Mouse (Mus musculus) hindbrain, embryonic 14.5 days (tissue): ENCODE results near the gene Gpr155. TPM values are rescaled to one million over a fixed set of nuclear protein-coding genes. Genes with fewer than 3 reads are reported as not detected.

ENCODE experiments used
- ATAC-seq: fragments of 200-750 bp; cut with Nextera tagmentation; 2 replicates; pipeline ENCODE4 v1.8.0; 2017; ENCODE audit warnings: moderate number of reproducible peaks, mild to moderate bottlenecking, moderate TSS enrichment, moderate library complexity; ENCODE audit not compliant: low FRiP score
- DNase-seq: peaks from one replicate; pipeline ENCODE4 v3.0.0-alpha.2; 2015; ENCODE audit warnings: low spot score
- H3K27ac ChIP-seq: fragments of 300-500 bp; sonication (generic); 2 replicates; pipeline ENCODE4 v1.5.1; 2014; ENCODE audit warnings: mild to moderate bottlenecking, moderate library complexity
- H3K27me3 ChIP-seq: fragments of 300-500 bp; sonication (generic); 2 replicates; pipeline ENCODE4 v1.6.1; 2014; ENCODE audit warnings: mild to moderate bottlenecking, low read length, mixed read lengths; ENCODE audit not compliant: control insufficient read depth, insufficient read depth
- H3K36me3 ChIP-seq: fragments of 300-500 bp; sonication (generic); replicated peaks from 2 replicates; pipeline ENCODE4 v1.6.1; 2014; ENCODE audit not compliant: control insufficient read depth, insufficient read depth
- H3K4me1 ChIP-seq: fragments of 300-500 bp; sonication (generic); replicated peaks from 2 replicates; pipeline ENCODE4 v1.6.1; 2014; ENCODE audit warnings: antibody characterized with exemption, low read length, mixed read lengths; ENCODE audit not compliant: control insufficient read depth, insufficient read depth
- H3K4me2 ChIP-seq: fragments of 300-500 bp; sonication (generic); replicated peaks from 2 replicates; pipeline ENCODE4 v1.6.1; 2014; ENCODE audit warnings: mild to moderate bottlenecking, moderate library complexity
- H3K4me3 ChIP-seq: fragments of 300-500 bp; sonication (generic); replicated peaks from 2 replicates; pipeline ENCODE4 v1.5.1; 2014; ENCODE audit warnings: mild to moderate bottlenecking, low read length
- H3K9ac ChIP-seq: fragments of 300-500 bp; sonication (generic); 2 replicates; pipeline ENCODE4 v1.6.1; 2014
- H3K9me3 ChIP-seq: fragments of 300-500 bp; sonication (generic); 2 replicates; pipeline ENCODE4 v1.6.1; 2016; ENCODE audit warnings: low read length; ENCODE audit not compliant: control insufficient read depth
- WGBS: fragments of 180-500 bp; shearing (Covaris S2); extraction: QIAGEN DNeasy Blood & Tissue Kit; methylation state at CpG from one replicate; pipeline ENCODE4 v1.1.7; 2014; 5-methylcytosine and 5-hydroxymethylcytosine counted together
- polyA plus RNA-seq: library from polyadenylated mRNA; unstranded; fragments of >200 nt; fragmentation: Nextera tagmentation; extraction: Ambion mirVana; gene quantifications from 2 replicates; pipeline ENCODE4 v1.2.1, GENCODE M21; 2014

Gpr155 gene
- polyA plus RNA-seq, 1 experiment from 2014 or later = 15.2 TPM

DNA sequence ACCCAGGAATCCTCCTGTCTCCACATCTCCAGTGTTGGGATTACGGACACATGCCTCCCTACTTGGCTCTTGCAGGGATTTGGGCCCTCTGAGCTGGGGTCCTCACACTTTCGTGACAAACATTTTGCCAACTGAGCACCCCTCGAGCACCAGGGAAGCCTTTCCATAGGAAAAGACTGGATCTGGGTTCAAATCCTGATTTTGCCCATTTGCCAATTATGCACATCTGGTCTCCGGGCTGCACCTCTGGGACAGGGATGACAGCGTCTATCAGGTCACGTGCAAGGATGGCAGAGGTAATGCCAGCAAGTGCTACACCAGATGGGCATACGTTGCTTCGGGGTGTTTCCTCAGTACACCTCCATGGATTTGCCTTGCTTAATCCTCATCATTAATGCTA lies 23.7 kb upstream of the Gpr155 start:
- ATAC-seq (no peak), DNase-seq (no peak)
- Histone ChIP-seq H3K4me2 (no peak overlapping the region), H3K36me3 (no peaks in the 10 kb centered on the region), H3K9me3 (no peaks in the 10 kb centered on the region), H3K27ac (no peak overlapping the region), H3K4me3 (no peak overlapping the region), H3K27me3 (no peaks in the 10 kb centered on the region), H3K9ac (no peak overlapping the region), H3K4me1 (no peaks in the 10 kb centered on the region)
- WGBS = 94% methylated on average over 8 of the region's 8 CpGs

DNA sequence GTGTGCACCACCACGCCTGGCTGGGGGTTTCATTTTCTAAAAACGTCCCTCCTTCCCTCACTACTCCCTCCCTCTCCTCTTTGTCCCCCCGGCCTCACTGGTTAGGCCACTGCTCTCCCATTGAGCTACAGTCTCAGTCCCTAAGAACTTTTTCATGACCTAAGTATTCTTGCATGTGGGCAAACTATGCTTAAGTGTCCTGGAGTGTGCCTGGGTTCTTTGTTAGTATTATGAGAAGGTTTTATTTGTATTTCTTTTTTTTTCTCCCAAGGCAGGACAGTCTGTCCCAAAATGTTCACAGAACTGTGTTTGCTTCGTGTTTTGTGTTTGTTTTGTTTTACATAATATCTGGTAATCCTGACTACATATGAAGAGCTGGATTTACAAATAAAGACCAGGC lies 21.3 kb upstream of the Gpr155 start:
- H3K27ac ChIP-seq = no peak overlapping the region
- H3K27me3 ChIP-seq = no peaks in the 10 kb centered on the region
- 67% methylated on average over 4 of the region's 4 CpGs for WGBS
- H3K4me3 ChIP-seq = no peak overlapping the region
- H3K36me3 ChIP-seq = no peaks in the 10 kb centered on the region
- no peak for DNase-seq
- no peak for ATAC-seq
- H3K9me3 ChIP-seq = no peaks in the 10 kb centered on the region
- 0 out of 2 replicates have a peak, but pooled peaks cover 3% of the 10 kb centered on the region for H3K4me1 ChIP-seq
- no peak overlapping the region for H3K9ac ChIP-seq
- no peak overlapping the region for H3K4me2 ChIP-seq

DNA sequence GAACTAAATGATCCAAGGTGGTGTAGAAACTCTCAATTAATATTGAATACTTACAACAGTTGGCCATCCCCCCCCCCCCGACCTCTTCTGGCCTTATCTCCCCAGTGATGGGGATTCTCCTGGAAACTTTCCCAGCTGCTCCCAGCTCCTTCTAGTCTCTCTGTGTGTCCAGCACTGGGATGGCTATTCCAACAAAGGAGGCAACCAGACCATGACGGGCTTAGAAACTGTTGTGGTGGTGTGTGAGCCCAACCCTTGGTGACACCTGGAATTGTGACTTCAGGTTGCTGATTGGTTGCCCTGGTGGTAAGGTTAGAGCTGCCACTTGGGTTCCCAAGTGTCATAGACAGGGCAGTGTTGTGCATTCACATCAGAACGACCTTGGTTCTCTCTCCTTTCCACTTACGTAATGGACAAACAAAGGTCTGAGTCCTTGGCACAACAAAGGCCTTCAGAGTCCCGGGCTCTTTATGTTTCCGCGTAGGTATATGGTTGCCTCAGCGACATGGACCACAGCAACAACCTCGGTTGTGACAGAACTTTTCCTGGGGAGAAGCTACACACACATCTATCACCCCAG lies 20.1 kb upstream of the Gpr155 start:
- WGBS = 87% methylated on average over 9 of the region's 9 CpGs
- ATAC-seq = no peak
- no peaks in the 10 kb centered on the region for H3K36me3 ChIP-seq
- H3K27ac ChIP-seq = no peak overlapping the region
- no peak overlapping the region for H3K4me2 ChIP-seq
- 0 out of 2 replicates have a peak, but pooled peaks cover 3% of the 10 kb centered on the region for H3K4me1 ChIP-seq
- no peaks in the 10 kb centered on the region for H3K27me3 ChIP-seq
- no peak overlapping the region for H3K4me3 ChIP-seq
- no peaks in the 10 kb centered on the region for H3K9me3 ChIP-seq
- DNase-seq = no peak
- no peak overlapping the region for H3K9ac ChIP-seq

DNA sequence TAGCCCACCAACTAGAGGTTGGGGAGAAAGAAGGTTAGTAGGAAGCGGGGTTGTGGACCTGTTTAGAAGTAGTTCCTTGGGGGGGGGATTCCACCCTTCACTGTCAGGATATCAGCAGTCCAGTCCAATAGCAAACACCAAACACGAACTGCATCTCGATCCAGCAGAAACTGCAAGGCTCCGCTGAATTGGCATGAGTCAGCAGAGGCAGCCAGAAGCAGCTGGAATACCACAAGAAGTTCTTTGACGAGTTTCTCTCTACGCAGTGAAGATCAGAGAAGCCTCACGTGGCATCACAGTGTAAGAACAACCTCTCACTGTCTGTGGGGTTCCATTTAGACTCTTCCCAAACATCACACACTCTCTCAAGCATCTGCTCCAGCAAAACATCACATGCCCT lies 18.6 kb upstream of the Gpr155 start:
- Histone ChIP-seq H3K9ac (no peak overlapping the region), H3K27me3 (no peaks in the 10 kb centered on the region), H3K4me2 (no peak overlapping the region), H3K4me3 (no peak overlapping the region), H3K9me3 (no peaks in the 10 kb centered on the region), H3K36me3 (no peaks in the 10 kb centered on the region), H3K27ac (no peak overlapping the region), H3K4me1 (0 out of 2 replicates have a peak, but pooled peaks cover 3% of the 10 kb centered on the region)
- DNase-seq (no peak), ATAC-seq (no peak)
- WGBS = 91% methylated on average over 7 of the region's 7 CpGs

DNA sequence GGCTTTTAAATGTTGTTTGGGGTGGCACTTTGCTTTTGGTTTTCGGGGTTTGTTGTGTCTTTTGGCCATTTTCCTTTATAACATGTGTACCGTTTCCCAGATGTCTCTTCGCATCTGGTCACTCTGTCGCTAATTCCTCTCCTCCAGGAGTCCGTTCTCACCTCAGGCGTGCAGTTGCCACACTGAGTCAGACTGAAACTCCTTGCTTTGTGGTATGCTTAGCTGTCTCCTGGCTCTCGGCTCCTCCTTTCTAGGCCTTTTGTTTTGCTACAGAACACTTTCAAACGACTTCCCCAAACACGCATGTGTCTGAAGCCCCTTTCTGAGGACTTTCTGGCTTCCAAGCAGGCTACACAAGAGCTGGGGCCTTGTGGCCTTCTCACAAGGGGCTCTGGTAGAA lies 18.1 kb upstream of the Gpr155 start:
- WGBS = 87% methylated on average over 9 of the region's 9 CpGs
- Histone ChIP-seq H3K4me3 (no peak overlapping the region), H3K27ac (no peak overlapping the region), H3K4me1 (0 out of 2 replicates have a peak, but pooled peaks cover 3% of the 10 kb centered on the region), H3K9ac (no peak overlapping the region), H3K36me3 (no peaks in the 10 kb centered on the region), H3K4me2 (no peak overlapping the region), H3K9me3 (no peaks in the 10 kb centered on the region), H3K27me3 (no peaks in the 10 kb centered on the region)
- DNase-seq (no peak), ATAC-seq (no peak)

DNA sequence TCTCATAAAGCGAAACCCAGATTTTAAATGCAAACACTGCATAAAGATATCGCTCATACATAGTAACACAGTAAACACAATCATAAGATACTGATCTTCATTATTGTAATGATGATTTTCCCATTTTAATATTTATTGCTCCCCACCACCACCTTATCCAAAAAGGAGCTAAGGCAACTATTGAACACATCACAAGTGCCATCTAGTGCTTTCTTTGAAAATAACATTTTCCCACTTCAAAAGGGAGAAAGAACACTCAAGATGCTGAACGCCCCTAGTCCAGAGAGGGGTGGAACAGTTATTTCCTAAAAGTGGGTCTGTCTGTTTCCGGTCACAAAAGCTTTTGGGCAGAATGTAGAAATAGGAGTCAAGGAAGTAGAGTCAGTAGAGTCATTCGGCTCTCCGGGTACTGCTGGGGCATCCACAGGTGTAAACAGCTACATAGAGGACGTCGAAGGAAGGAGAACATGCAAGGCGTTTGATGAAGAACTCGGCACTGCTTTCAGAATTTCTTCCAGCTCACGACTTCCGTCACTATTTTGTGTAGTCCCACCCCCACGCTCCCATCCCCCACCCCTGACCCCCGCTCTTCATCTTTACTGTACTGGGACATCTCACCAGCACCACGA lies 17.1 kb upstream of the Gpr155 start:
- no peaks in the 10 kb centered on the region for H3K36me3 ChIP-seq
- no peak overlapping the region for H3K27ac ChIP-seq
- ATAC-seq (no peak), DNase-seq (peak; percentile 59)
- no peaks in the 10 kb centered on the region for H3K27me3 ChIP-seq
- H3K9me3 ChIP-seq = no peaks in the 10 kb centered on the region
- H3K4me3 ChIP-seq = no peak overlapping the region
- H3K4me2 ChIP-seq = no peak overlapping the region
- no peak overlapping the region for H3K9ac ChIP-seq
- WGBS = 79% methylated on average over 15 of the region's 15 CpGs
- 0 out of 2 replicates have a peak, but pooled peaks cover 3% of the 10 kb centered on the region for H3K4me1 ChIP-seq

DNA sequence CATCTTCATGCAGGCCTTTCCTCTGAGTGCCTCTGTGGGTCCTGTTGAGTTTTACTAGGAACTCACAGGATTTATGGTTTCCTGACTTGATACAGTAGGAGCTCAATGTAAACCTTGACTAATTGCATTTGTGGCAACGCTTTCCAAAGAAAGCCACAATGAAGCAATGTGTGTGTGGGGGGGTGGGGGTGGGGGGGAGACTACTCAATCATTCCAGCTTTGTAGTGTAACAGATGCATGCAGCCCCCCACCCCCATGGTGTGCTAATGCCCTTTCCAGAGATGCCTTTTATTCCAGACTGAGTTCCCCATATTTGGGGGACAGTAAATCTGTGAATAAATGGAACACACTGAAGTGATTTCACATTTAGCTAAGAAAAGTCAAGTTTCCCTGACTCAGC lies 15.3 kb upstream of the Gpr155 start:
- Histone ChIP-seq H3K9ac (no peak overlapping the region), H3K4me3 (no peak overlapping the region), H3K4me2 (no peak overlapping the region), H3K27ac (no peak overlapping the region), H3K36me3 (no peaks in the 10 kb centered on the region), H3K4me1 (0 out of 2 replicates have a peak, but pooled peaks cover 3% of the 10 kb centered on the region), H3K9me3 (no peaks in the 10 kb centered on the region), H3K27me3 (no peaks in the 10 kb centered on the region)
- 32% methylated on average over 1 of the region's 1 CpGs for WGBS
- ATAC-seq (no peak), DNase-seq (no peak)

DNA sequence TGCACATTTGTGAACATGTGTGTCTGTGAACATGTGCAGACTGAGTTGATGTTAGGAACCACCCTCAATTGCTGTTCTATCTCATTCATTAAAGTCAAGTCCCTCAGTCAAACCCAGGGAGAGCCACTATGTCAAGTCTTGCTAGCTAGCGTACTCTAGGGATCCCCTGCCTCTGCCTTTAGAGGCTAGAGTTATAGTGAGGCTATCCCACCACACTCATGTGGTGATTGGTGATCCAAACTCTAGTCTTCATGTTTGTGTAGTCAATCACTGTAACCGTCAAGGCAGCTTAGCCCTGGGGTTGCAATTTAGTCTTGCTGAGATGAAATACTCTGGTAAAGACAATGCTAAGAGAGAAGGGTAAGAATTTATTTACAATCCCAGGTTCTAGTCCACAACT lies 11.1 kb upstream of the Gpr155 start:
- 93% methylated on average over 2 of the region's 2 CpGs for WGBS
- Histone ChIP-seq H3K27me3 (no peaks in the 10 kb centered on the region), H3K4me3 (no peak overlapping the region), H3K9me3 (no peaks in the 10 kb centered on the region), H3K4me1 (no peaks in the 10 kb centered on the region), H3K36me3 (no peaks in the 10 kb centered on the region), H3K27ac (no peak overlapping the region), H3K9ac (no peak overlapping the region), H3K4me2 (no peak overlapping the region)
- no peak for DNase-seq
- ATAC-seq = no peak

DNA sequence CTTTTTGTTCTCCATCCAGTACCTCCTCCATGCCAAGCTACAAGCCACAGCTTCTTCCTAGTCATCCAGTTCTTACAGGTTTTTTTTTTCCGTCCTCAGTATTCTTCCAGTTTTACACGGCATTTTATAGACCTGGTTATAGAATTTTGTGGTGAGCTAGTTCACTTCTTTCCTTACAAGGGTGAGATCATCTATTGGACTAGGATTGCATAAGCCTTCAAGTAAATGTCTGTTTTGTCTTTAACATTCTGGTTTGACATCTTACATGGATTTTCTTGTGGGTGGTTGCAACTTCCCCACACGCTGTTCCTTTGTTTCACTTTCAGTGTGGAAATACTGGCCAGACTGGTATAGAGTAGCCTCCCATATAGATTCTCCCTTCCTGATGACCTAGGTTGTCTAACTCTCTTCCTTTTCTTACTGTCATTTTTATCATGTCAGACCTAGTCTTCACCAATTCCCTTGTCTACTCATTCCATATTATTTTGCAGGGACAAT lies 10.5 kb upstream of the Gpr155 start:
- no peak for ATAC-seq

More for the DNA sequence above, 10.5 kb upstream of the Gpr155 start:
- H3K9ac ChIP-seq = no peak overlapping the region
- H3K4me3 ChIP-seq = no peak overlapping the region
- no peaks in the 10 kb centered on the region for H3K36me3 ChIP-seq
- no peaks in the 10 kb centered on the region for H3K4me1 ChIP-seq
- H3K27me3 ChIP-seq = no peaks in the 10 kb centered on the region
- 91% methylated on average over 3 of the region's 3 CpGs for WGBS
- H3K4me2 ChIP-seq = no peak overlapping the region
- no peak overlapping the region for H3K27ac ChIP-seq
- no peak for DNase-seq
- H3K9me3 ChIP-seq = no peaks in the 10 kb centered on the region
